Mouse (Mus musculus): Measurements from ENCODE around the gene Krtap6-5.
"Not testable (repeated sequence)": the region's sequence is repeated elsewhere in the genome, so short reads cannot be mapped to it uniquely, and the experiment has no call there.

Gene Krtap6-5

DNA sequence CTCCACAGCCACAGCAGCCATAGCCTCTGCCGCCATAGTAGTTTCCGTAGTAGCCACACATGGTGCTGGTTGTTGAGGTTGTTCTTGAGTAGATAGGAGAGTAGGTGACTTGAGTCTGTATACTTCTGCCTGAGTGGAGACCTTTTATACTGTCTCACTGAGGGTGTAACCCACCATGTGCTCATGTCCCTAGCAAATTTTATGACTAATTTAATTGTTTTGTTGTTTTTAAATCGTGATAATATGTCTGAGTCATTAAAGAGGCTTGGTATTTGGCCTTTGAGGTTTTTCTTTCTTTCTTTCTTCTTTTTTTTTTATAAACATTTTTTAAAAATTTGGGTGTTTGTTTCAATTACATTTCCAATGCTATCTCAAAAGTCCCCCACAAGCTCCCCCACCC is at the start of gene Krtap6-5:
Gene Krtap6-5 (minus strand): TSS at position 101 of the 400 bp plus-strand sequence.
- DNase-seq (ENCODE audit: low spot score), result no peak

DNA sequence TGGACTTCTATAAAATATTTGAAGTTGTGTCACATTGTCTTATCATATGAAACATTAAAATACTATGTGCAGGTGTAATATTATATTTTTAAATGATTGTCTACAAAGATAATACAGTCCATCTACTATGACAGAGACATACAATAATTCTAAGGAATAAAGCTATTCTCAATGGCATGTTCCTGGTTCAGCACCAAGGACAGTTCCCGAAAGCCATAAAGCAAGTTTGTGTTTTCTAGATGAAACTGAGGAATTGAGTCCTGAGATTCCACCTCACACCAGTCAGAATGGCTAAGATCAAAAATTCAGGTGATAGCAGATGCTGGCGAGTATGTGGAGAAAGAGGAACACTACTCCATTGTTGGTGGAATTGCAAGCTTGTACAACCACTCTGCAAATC is 23.4 kb upstream of the Krtap6-5 start:
- DNase-seq (ENCODE audit: low spot score), result not testable (repeated sequence)

DNA sequence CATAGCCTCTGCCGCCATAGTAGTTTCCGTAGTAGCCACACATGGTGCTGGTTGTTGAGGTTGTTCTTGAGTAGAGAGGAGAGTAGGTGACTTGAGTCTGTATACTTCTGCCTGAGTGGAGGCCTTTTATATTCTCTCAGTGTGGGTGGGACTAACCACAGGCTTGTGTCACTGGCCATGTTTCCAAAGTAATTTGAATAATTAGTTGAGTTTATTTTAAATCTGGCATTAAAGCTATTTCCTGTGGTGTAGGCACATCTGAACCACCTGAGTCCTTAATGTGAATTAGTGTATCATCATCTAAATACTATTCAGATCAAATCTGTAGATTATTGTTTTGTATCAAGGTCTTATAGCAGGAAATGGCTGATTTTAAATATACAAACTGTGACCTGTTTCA is 16.2 kb upstream of the Krtap6-5 start, which contains the start of gene 1110025L11Rik:
Gene 1110025L11Rik (minus strand): TSS at position 101 of the 400 bp plus-strand sequence.
- DNase-seq (ENCODE audit: low spot score), result not testable (repeated sequence)

DNA sequence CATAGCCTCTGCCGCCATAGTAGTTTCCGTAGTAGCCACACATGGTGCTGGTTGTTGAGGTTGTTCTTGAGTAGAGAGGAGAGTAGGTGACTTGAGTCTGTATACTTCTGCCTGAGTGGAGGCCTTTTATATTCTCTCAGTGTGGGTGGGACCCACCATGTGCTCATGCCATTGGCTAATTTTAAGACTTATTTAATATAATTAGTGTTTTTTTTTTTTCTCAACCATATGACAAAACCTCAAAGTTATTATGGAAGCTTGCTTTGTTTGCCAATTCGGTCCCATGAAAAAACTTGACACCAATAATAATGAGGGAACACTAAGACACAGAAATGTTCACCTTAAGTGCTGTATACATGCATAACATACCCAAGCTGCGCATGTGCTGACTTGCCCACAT is 6.3 kb downstream of the Krtap6-5 start, which contains the start of gene Gm10228:
Gene Gm10228 (minus strand): TSS at position 101 of the 400 bp plus-strand sequence.
- not testable (repeated sequence) for DNase-seq (ENCODE audit: low spot score)

DNA sequence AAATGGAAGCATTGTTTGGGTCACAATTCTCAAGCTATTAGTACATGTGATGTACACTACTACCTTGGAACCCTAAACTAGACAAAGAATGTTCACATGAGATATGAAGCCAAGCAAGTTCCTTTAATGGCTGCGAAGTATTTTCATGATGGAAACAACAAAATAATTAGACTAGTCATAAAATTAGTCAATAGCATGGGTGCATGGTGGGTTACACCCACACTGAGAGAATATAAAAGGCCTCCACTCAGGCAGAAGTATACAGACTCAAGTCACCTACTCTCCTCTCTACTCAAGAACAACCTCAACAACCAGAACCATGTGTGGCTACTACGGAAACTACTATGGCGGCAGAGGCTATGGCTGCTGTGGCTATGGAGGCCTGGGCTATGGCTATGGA is 16.3 kb downstream of the Krtap6-5 start, which contains the start of gene Krtap6-1:
Gene Krtap6-1 (plus strand): TSS at position 301 of the 400 bp plus-strand sequence.
- not testable (repeated sequence) for DNase-seq (ENCODE audit: low spot score)

DNA sequence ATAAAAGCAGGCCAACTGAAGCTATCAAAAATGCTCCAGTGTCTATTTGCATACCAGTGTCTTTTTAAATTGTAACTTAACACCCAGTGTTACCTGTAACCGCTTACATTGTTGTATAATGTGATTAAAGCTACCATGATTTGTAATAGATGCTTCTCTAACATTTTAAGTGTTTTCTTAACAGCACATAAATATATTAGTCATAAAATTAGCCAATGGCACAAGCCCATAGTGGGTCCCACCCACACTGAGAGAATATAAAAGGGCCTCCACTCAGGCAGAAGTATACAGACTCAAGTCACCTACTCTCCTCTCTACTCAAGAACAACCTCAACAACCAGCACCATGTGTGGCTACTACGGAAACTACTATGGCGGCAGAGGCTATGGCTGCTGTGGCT is 32.7 kb downstream of the Krtap6-5 start, which contains the start of gene Gm10229:
Gene Gm10229 (plus strand): TSS at position 301 of the 400 bp plus-strand sequence.
- DNase-seq (ENCODE audit: low spot score), result not testable (repeated sequence)

DNA sequence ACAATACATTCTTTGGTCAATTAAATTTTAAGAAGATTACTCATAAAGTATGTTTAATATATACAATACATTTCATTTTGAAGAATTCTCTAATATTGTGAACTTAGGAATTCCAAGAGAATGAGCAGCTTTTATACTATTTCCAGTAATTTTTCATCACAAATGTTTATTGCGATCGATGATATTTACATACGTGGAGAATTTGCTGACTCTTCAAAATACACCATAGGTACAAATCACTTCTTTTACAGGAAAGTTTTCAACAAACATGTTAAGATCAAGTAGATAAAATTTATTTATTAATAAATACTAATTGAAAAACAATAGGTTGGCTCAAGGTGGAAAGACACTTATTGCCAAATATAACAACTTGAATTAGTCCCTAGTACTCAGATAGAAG is 33.7 kb downstream of the Krtap6-5 start:
- no peak for DNase-seq (ENCODE audit: low spot score)

DNA sequence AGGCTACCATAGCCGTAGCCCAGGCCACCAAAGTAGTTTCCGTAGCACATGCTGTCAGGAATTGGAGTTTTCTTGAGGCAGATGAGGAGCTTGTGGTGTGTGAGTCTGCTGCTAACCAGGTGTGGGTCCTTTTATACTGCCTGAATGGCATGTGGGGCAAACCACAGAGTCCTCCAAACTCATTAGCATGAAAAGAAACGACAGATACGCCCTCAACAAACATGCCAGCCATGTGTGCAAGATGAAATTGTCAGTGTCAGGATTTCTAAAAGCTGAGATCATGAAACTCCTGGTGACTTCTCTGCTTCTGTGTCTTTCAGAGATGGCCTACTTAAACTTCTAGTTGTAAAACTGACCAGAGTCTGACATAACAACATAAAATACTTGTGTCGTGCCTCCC is 37.0 kb downstream of the Krtap6-5 start, which contains the start of gene Krtap22-2:
Gene Krtap22-2 (minus strand): TSS at position 101 of the 400 bp plus-strand sequence.
- DNase-seq (ENCODE audit: low spot score), result no peak

Data from ovary, postnatal 14 days (tissue).